Mouse (Mus musculus) ES-Bruce4 (cell line): Measurements from ENCODE around the gene Dnah11.

Experiments used
- EP300 ChIP-seq: IDR thresholded peaks from 2 replicates; pipeline ENCODE4 v1.6.1; 2011; ENCODE audit warnings: low read depth, low read length; ENCODE audit not compliant: insufficient read depth
- POLR2A ChIP-seq: IDR thresholded peaks from one replicate; pipeline ENCODE4 v1.8.1; 2011; ENCODE audit warnings: low read length; ENCODE audit not compliant: insufficient read depth

DNA sequence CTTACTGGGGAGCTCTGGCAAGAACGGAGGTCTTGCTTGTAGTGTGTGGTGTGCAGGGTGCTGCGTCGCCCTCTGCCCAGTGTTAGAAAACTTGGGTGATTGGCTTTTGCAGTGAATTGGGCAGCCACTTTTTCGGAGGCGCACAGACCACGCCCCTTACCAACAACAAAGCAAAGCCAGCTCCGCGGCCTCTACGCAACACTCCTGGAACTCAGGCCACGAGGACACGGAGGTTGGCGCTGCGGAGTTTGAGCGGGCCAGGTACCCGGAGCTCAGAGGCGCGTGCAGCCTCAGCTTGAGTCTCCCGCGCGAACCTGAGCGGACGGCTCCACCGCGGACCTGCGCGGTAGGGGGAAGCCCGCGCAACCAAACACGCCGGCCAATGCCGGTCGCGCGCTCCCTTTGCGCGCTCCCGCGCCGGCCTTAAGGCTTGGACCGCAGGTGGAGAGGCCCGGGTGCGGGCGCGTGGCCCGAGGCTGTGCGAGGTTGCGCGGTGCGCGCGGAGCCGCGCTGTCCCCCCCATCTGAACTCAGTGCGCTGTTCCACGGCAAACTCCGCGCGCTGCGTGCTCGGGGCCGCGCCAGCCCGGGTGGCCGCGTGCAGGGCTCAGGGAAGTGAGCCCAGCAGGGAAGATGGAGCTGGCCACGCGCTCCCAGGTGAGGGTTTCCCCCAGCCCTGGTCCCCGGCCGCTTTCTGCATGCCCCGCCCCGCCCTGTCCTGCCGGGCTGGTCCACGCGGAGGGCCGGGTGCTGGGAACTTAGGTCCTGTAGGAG is 355.4 kb downstream of the Dnah11 start:
- TF ChIP-seq EP300: no peak
- TF ChIP-seq POLR2A: no peak
